Mouse (Mus musculus) hindbrain, embryonic 10.5 days (tissue): ENCODE results near the gene Map6. TPM values are rescaled to one million over a fixed set of nuclear protein-coding genes. Genes with fewer than 3 reads are reported as not detected.

Source experiments
- polyA plus RNA-seq: library from polyadenylated mRNA; unstranded; fragments of >200 nt; fragmentation: Nextera tagmentation; extraction: Ambion mirVana; gene quantifications from 2 replicates; pipeline ENCODE4 v1.2.1, GENCODE M21; 2016

Map6 gene
- polyA plus RNA-seq, 1 experiment from 2014 or later = 65.5 TPM

Other genes with a start within 250 kb of the Map6 start
- gene Uvrag, start 126.3 kb upstream of the Map6 start, polyA plus RNA-seq = 10.9 and 12.8 TPM in 2 replicates
- gene Dgat2, start 84.7 kb upstream of the Map6 start, polyA plus RNA-seq = 13.1 and 15.0 TPM in 2 replicates
- gene Mogat2, start 28.8 kb upstream of the Map6 start, polyA plus RNA-seq = 21.2 and 31.5 TPM in 2 replicates
- 861 and 996 TPM in 2 replicates for gene Serpinh1, start 85.8 kb downstream of the Map6 start, polyA plus RNA-seq
- gene Gdpd5, start 114.0 kb downstream of the Map6 start, polyA plus RNA-seq = 33.8 and 43.8 TPM in 2 replicates
- gene Klhl35, start 198.6 kb downstream of the Map6 start, polyA plus RNA-seq = 5.9 and 24.4 TPM in 2 replicates
- 680 and 779 TPM in 2 replicates for gene Rps3, start 216.3 kb downstream of the Map6 start, polyA plus RNA-seq